Mouse (Mus musculus): ENCODE data around the gene Atad3a. TPM values are rescaled to one million over a fixed set of nuclear protein-coding genes. Genes with fewer than 3 reads are reported as not detected.

Gene Atad3a
- polyA plus RNA-seq, 1 experiment from 2014 or later, result 94.9 TPM

DNA sequence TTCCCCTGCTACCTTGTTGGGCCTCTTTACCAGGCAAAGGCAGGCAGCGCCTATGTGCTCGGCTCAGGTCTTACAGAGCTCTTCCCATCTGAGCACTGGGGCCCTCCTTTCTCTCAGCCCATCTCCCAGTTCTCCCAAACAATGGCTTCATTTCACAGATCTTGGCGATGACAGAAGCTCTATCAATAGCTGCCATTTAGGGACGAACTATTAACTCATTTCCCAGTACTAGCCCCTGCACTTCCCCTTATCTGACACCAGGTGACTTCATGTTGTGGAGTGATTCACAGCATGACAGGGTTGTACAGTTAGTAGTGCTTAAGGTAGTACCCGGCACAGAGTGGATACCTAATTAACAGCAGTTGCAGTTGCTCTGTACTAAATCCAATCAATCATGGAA is 24.9 kb upstream of the Atad3a start, which contains the start of gene Tmem88b:
Gene Tmem88b, minus strand, starts transcription at position 56 of the 400 bp plus-strand sequence.
- H3K27me3 ChIP-seq, result no peaks in the 10 kb centered on the region
- H3K4me2 ChIP-seq, result peak within 1 kb of the TSS; percentile 66
- peaks cover 9% of the 10 kb centered on the region for H3K4me1 ChIP-seq
- 55% methylated on average over 5 of the region's 5 CpGs for WGBS
- no peak within 1 kb of the TSS for H3K27ac ChIP-seq
- no peak for ATAC-seq (ENCODE audit: insufficient number of reproducible peaks, insufficient read depth, low FRiP score, low TSS enrichment, low read depth)
- no peaks in the 10 kb centered on the region for H3K9me3 ChIP-seq
- H3K9ac ChIP-seq, result peak within 1 kb of the TSS; percentile 85; the same call in 1 of the 2 replicates
- H3K4me3 ChIP-seq, result peak within 1 kb of the TSS; percentile 66
- no peaks in the 10 kb centered on the region for H3K36me3 ChIP-seq

- H3K9ac ChIP-seq, result no peak overlapping the region
- H3K9me3 ChIP-seq, result no peaks in the 10 kb centered on the region
- WGBS, result 73% methylated on average over 10 of the region's 10 CpGs
- no peaks in the 10 kb centered on the region for H3K36me3 ChIP-seq
- ATAC-seq (ENCODE audit: insufficient number of reproducible peaks, insufficient read depth, low FRiP score, low TSS enrichment, low read depth), result no peak
- H3K27ac ChIP-seq, result no peak overlapping the region
- H3K27me3 ChIP-seq, result no peaks in the 10 kb centered on the region
- peaks cover 10% of the 10 kb centered on the region for H3K4me1 ChIP-seq
- no peak overlapping the region for H3K4me3 ChIP-seq
- no peak overlapping the region for H3K4me2 ChIP-seq
These were observed 24.4 kb upstream of the Atad3a start for GRCm38 (mm10) chr4:155785246-155785645.

- Histone ChIP-seq H3K9ac (peak overlapping the region; percentile 85), H3K4me2 (peak overlapping the region; percentile 66), H3K4me3 (peak overlapping the region; percentile 66), H3K36me3 (no peaks in the 10 kb centered on the region), H3K9me3 (no peaks in the 10 kb centered on the region), H3K4me1 (peaks cover 10% of the 10 kb centered on the region), H3K27me3 (no peaks in the 10 kb centered on the region), H3K27ac (peak overlapping the region; percentile 81)
- under 1% methylated on average over 52 of the region's 52 CpGs for whole genome bisulfite sequencing
- ATAC-seq (ENCODE audit: insufficient number of reproducible peaks, insufficient read depth, low FRiP score, low TSS enrichment, low read depth), result peak; percentile 60; the same call in 1 of the 2 replicates
These were observed 23.3 kb upstream of the Atad3a start for GRCm38 (mm10) chr4:155784081-155784701.

GRCm38 (mm10) chr4:155783486-155784080 is 22.7 kb upstream of the Atad3a start:
- ATAC-seq (ENCODE audit: insufficient number of reproducible peaks, insufficient read depth, low FRiP score, low TSS enrichment, low read depth), result 0 out of 2 replicates have a peak, but pooled peaks have one; percentile 6
- WGBS, result 40% methylated on average over 16 of the region's 16 CpGs
- H3K27ac ChIP-seq, result no peak overlapping the region; the same call in 1 of the 2 replicates

DNA sequence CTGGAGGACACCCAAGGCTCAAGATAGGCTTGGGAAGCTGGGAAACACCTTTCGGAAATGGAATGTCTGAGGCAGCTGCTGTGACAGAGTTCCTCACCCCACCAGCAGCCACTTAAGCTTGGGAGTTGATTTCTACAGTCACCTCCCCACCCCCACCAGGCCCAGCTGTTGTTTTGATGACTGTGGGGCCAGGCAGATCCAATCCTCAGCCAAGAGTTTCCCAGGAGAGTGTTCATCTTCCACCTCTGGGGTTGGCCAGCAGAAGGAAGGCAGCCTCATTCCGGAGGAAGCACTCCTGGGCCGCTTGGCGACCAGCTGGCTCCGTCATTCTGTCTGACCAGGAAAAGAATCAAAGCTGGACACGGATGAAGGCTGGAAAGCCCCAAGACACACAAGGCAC is 20.0 kb upstream of the Atad3a start:
- Histone ChIP-seq H3K4me3 (no peak overlapping the region), H3K4me2 (no peak overlapping the region), H3K27ac (no peak overlapping the region), H3K9me3 (no peaks in the 10 kb centered on the region), H3K4me1 (peaks cover 16% of the 10 kb centered on the region), H3K36me3 (no peaks in the 10 kb centered on the region), H3K27me3 (no peaks in the 10 kb centered on the region), H3K9ac (no peak overlapping the region)
- ATAC-seq (ENCODE audit: insufficient number of reproducible peaks, insufficient read depth, low FRiP score, low TSS enrichment, low read depth), result no peak
- WGBS, result 37% methylated on average over 6 of the region's 6 CpGs

More at GRCm38 (mm10) chr4:155783486-155784080, 22.7 kb upstream of the Atad3a start:
- Histone ChIP-seq H3K4me2 (peak overlapping the region; percentile 66), H3K9me3 (no peaks in the 10 kb centered on the region), H3K4me3 (peak overlapping the region; percentile 66), H3K36me3 (no peaks in the 10 kb centered on the region), H3K9ac (peak overlapping the region; percentile 85), H3K27me3 (no peaks in the 10 kb centered on the region), H3K4me1 (peaks cover 10% of the 10 kb centered on the region)

DNA sequence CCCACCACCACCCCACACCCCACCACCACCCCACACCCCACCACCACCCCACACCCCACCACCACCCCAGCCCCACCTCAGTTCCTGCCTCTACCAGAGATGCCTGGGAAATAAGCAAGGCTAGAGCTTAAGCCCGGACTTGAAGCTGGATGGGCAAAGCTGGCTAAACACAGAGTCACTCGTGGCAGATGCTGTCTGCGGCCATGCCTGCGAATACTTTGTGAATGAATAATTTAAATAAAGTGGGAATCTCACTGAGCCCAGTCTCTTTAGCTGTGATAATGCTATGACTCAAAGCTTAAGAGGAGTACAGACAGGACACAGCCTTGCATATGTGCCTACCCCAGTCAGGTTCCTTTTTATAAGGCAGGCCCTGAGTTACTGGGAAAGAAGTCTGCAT is 18.6 kb upstream of the Atad3a start:
- 86% methylated on average over 4 of the region's 4 CpGs for whole genome bisulfite sequencing
- no peak for ATAC-seq (ENCODE audit: insufficient number of reproducible peaks, insufficient read depth, low FRiP score, low TSS enrichment, low read depth)
- no peak overlapping the region for H3K9ac ChIP-seq
- H3K36me3 ChIP-seq, result no peaks in the 10 kb centered on the region
- no peak overlapping the region for H3K27ac ChIP-seq
- no peak overlapping the region for H3K4me2 ChIP-seq
- no peaks in the 10 kb centered on the region for H3K9me3 ChIP-seq
- H3K4me1 ChIP-seq, result peaks cover 24% of the 10 kb centered on the region
- H3K27me3 ChIP-seq, result no peaks in the 10 kb centered on the region
- H3K4me3 ChIP-seq, result no peak overlapping the region

DNA sequence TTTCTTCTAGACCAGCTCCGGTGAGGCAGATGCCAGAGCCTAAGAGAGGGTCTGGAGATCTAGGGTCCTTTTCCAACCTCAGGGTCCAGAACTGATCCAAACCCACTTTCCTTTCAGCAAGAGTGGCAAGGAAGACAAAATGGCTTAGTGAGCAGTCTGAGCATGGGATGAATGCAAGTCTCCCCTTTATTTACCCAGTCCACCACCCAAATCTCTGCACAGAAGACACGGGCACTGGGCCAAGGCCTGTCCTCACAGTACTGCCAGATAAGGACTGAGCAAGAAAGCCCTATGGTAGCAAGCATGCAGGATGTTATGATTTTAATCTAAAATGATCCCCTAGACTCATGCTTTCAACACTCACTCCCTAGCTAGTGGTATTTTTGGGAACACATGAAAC is 16.9 kb upstream of the Atad3a start:
- 73% methylated on average over 2 of the region's 2 CpGs for WGBS
- H3K4me3 ChIP-seq, result no peak overlapping the region
- H3K9ac ChIP-seq, result no peak overlapping the region
- no peak overlapping the region for H3K4me2 ChIP-seq
- H3K9me3 ChIP-seq, result no peaks in the 10 kb centered on the region
- no peak for ATAC-seq (ENCODE audit: insufficient number of reproducible peaks, insufficient read depth, low FRiP score, low TSS enrichment, low read depth)
- H3K4me1 ChIP-seq, result peaks cover 38% of the 10 kb centered on the region
- H3K27ac ChIP-seq, result no peak overlapping the region
- H3K27me3 ChIP-seq, result peaks cover 9% of the 10 kb centered on the region; the same call in 1 of the 2 replicates
- H3K36me3 ChIP-seq, result no peaks in the 10 kb centered on the region

DNA sequence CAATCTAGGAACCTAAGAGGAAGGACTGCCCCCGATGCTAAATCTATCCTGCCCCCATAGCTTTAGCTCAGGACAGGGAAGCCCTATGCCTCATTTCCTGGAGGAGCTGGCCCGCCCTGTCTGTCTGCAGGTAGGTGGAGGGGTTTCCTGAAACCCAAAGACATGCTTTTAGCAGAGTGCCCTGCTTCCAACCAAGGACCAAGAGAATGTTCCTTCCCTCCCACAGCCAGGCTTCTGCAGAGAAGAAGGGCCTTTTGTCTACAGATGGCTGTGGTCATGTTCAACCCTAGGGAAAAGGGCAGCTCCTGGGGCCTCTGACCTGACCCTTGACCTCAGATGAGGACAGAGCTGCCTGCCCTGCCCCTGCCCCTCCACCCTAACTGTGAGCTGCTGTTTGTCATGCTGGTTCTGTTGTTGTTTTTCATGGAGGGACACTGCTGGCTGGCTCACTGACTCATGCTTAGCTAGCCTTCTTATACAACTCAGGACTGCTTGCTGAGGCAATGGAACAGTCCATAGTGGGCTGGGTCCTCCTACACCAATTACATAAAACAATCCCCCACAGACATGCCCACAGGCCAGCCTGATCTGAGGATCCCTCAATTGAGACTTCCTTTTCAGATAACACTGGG is 15.9 kb upstream of the Atad3a start:
- H3K4me1 ChIP-seq, result peaks cover 38% of the 10 kb centered on the region
- no peaks in the 10 kb centered on the region for H3K9me3 ChIP-seq
- no peak overlapping the region for H3K4me3 ChIP-seq

DNA sequence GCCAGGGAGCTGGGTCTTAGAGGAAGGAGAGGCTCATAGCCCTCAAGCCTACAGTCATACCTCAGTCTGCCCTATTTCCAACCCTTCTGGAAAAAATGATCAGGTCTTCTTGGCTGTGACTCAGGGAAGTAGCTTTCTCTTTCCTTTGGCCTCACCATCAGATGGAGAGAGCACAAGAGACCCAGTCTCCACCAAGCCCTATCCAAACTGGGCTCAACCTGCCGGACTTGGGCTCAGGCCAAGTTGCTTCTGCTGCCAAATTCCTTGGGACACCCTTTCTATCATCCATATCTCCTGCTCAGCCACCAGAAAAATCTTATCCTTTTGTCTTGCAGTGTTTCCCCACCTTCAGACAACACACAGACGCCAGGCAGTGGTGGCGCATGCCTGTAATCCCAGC is 15.0 kb upstream of the Atad3a start:
- H3K27ac ChIP-seq, result peak overlapping the region; percentile 75; the same call in 1 of the 2 replicates
- ATAC-seq (ENCODE audit: insufficient number of reproducible peaks, insufficient read depth, low FRiP score, low TSS enrichment, low read depth), result no peak
- no peak overlapping the region for H3K9ac ChIP-seq
- no peaks in the 10 kb centered on the region for H3K36me3 ChIP-seq
- peaks cover 37% of the 10 kb centered on the region for H3K4me1 ChIP-seq
- H3K9me3 ChIP-seq, result no peaks in the 10 kb centered on the region
- peaks cover 15% of the 10 kb centered on the region; the same call in 1 of the 2 replicates for H3K27me3 ChIP-seq
- H3K4me2 ChIP-seq, result no peak overlapping the region
- WGBS, result 78% methylated on average over 3 of the region's 3 CpGs
- H3K4me3 ChIP-seq, result no peak overlapping the region

More for the DNA sequence above, 15.9 kb upstream of the Atad3a start:
- Histone ChIP-seq H3K4me2 (no peak overlapping the region), H3K9ac (no peak overlapping the region), H3K27me3 (peaks cover 10% of the 10 kb centered on the region; the same call in 1 of the 2 replicates), H3K36me3 (no peaks in the 10 kb centered on the region), H3K27ac (no peak overlapping the region)
- 17% methylated on average over 2 of the region's 2 CpGs for WGBS
- ATAC-seq (ENCODE audit: insufficient number of reproducible peaks, insufficient read depth, low FRiP score, low TSS enrichment, low read depth), result no peak

GRCm38 (mm10) chr4:155774971-155775740 is 14.3 kb upstream of the Atad3a start:
- 49% methylated on average over 9 of the region's 9 CpGs for WGBS
- no peaks in the 10 kb centered on the region for H3K36me3 ChIP-seq
- H3K4me1 ChIP-seq, result peaks cover 41% of the 10 kb centered on the region
- no peaks in the 10 kb centered on the region for H3K9me3 ChIP-seq
- H3K27me3 ChIP-seq, result peaks cover 16% of the 10 kb centered on the region; the same call in 1 of the 2 replicates
- peak overlapping the region; percentile 43 for H3K4me3 ChIP-seq
- peak overlapping the region; percentile 83 for H3K4me2 ChIP-seq
- peak overlapping the region; percentile 54 for H3K9ac ChIP-seq
- H3K27ac ChIP-seq, result peak overlapping the region; percentile 75
- no peak for ATAC-seq (ENCODE audit: insufficient number of reproducible peaks, insufficient read depth, low FRiP score, low TSS enrichment, low read depth)

DNA sequence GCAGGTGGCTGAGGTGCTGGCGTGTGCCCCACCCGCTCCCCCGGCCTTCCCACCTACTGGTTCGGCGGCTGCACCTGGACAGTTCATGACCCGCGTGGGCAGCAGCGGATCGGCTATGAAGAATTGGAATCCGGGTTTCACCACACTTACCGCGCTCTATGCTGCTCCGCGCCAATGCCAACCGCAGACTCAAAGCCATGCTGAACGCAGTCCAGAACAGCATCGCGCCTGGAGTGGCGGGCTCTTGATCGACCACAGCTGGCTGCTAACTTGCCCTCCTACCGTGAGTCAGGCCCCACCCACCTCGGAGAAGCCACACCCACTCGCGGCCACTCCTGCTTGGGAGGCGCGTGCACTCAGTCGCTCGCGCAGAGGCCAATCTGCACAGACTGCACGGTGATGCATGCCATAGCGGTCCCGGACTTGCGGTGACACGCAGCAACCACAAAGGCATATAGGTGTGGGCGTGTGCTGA is 13.4 kb upstream of the Atad3a start, which contains the start of gene Vwa1:
Gene Vwa1, minus strand, starts transcription at position 419 of the 475 bp plus-strand sequence.
- H3K9me3 ChIP-seq, result no peaks in the 10 kb centered on the region
- H3K4me1 ChIP-seq, result peaks cover 48% of the 10 kb centered on the region
- under 1% methylated on average over 35 of the region's 35 CpGs for WGBS
- H3K36me3 ChIP-seq, result no peaks in the 10 kb centered on the region
- H3K27me3 ChIP-seq, result peaks cover 16% of the 10 kb centered on the region; the same call in 1 of the 2 replicates
- peak within 1 kb of the TSS; percentile 54 for H3K9ac ChIP-seq
- peak within 1 kb of the TSS; percentile 75 for H3K27ac ChIP-seq
- peak within 1 kb of the TSS; percentile 43 for H3K4me3 ChIP-seq
- peak; percentile 81 for ATAC-seq (ENCODE audit: insufficient number of reproducible peaks, insufficient read depth, low FRiP score, low TSS enrichment, low read depth)
- H3K4me2 ChIP-seq, result peak within 1 kb of the TSS; percentile 83
